21 mouse cellular contexts compared by ENCODE assay signal in genomic region chr8:47744803-47745202, GRCm38 (mm10).
"Had no signal": no experiment of that assay in that cellular context is flagged by ENCODE, and none has a peak within 500 bp of the region (broad histone marks: within the 10 kb centered on the region; RNA-seq: fewer than 3 reads in every experiment).

No protein-coding gene starts in this region.

- H3K27ac ChIP-seq: kidney, embryonic 15.5 days; limb, embryonic 10.5 days; limb, embryonic 13.5 days; liver, embryonic 12.5 days; liver, embryonic 15.5 days; lung, embryonic 15.5 days; midbrain, embryonic 10.5 days; neural tube, embryonic 12.5 days; neural tube, embryonic 15.5 days had no signal

- DNase-seq: kidney, postnatal 10 days; kidney, postnatal 36 days; liver; lung, adult 18-20 months; lung, postnatal 10 days; lung, postnatal 36 days; midbrain, embryonic 14.5 days; retina, postnatal 1 day; right cerebral cortex, postnatal 25 days; thymus, adult 18-20 months; thymus, postnatal 36 days had no signal

- H3K4me2 ChIP-seq: kidney, embryonic 15.5 days; limb, embryonic 13.5 days; liver, embryonic 12.5 days; liver, embryonic 15.5 days; lung, embryonic 15.5 days; neural tube, embryonic 12.5 days; neural tube, embryonic 15.5 days had no signal

- H3K4me1 ChIP-seq: liver, embryonic 12.5 days; liver, embryonic 15.5 days; lung, embryonic 15.5 days had no signal

- H3K36me3 ChIP-seq: kidney, embryonic 15.5 days; limb, embryonic 10.5 days; limb, embryonic 13.5 days; liver, embryonic 12.5 days; liver, embryonic 15.5 days; lung, embryonic 15.5 days; midbrain, embryonic 10.5 days; neural tube, embryonic 12.5 days; neural tube, embryonic 15.5 days had no signal

- ATAC-seq: liver, embryonic 12.5 days had no signal

- H3K4me3 ChIP-seq: kidney, embryonic 15.5 days; limb, embryonic 10.5 days; limb, embryonic 13.5 days; liver, embryonic 12.5 days; liver, embryonic 15.5 days; lung, embryonic 15.5 days; megakaryocyte, embryonic 14.5 days; midbrain, embryonic 10.5 days; neural tube, embryonic 12.5 days; neural tube, embryonic 15.5 days had no signal

- H3K27me3 ChIP-seq: kidney, embryonic 15.5 days; liver, embryonic 15.5 days; lung, embryonic 15.5 days; neural tube, embryonic 15.5 days had no signal

- H3K9me3 ChIP-seq: kidney, embryonic 15.5 days; limb, embryonic 10.5 days; limb, embryonic 13.5 days; liver, embryonic 12.5 days; liver, embryonic 15.5 days; lung, embryonic 15.5 days; megakaryocyte, embryonic 14.5 days; midbrain, embryonic 10.5 days; neural tube, embryonic 12.5 days; neural tube, embryonic 15.5 days had no signal

- H3K9ac ChIP-seq: kidney, embryonic 15.5 days; limb, embryonic 13.5 days; liver, embryonic 12.5 days; liver, embryonic 15.5 days; lung, embryonic 15.5 days; neural tube, embryonic 12.5 days; neural tube, embryonic 15.5 days had no signal
